Mouse (Mus musculus): Measurements from ENCODE around the gene Krt75.

DNA sequence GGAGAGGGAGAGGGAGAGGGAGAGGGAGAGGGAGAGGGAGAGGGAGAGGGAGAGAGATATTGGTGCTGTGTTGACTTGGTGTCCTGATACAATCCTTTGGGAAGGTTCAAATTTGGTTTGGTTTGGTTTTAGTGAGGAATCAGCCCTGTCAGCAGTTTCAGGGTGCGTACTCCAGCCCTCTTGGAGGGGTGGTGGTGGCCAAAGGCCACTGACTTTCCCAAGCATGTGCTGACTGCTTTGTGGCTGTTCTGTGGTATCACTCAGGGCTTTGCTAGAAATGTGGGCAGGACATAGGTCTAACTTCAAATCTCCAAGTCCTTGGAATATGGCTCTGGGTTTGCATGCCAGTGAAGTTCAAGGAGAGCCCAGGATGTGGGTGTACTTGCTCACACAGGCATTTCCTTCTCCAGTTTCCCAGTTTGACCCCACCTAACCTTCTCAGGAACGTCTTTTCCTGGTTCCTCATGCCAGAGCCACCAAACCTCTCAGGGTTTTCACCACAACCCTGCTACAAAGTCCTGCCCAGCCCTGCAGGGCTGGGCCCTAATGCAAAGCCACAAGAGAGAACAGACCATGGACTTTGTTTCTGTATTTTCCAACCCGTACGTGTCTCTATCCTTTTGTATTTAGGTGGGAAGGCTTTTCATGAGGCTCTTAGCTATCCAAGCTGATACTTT lies 51.0 kb downstream of the Krt75 start:
- TF ChIP-seq EP300 (IDR thresholded peaks at IDR 0.05) (no peak), CTCF (IDR thresholded peaks at IDR 0.05) (no peak)

Measured in lung, postnatal 0 days (tissue).